10 mouse cellular contexts compared by ENCODE assay signal in genomic region chr5:20913372-20914275, GRCm38 (mm10). TPM values are rescaled to one million over a fixed set of nuclear protein-coding genes. Genes with fewer than 3 reads are reported as not detected.
DNase-seq lines count a peak whose midpoint lies in the region; ATAC-seq and TF ChIP-seq lines count a peak whose summit lies in the region.
"Had no signal": no experiment of that assay in that cellular context is flagged by ENCODE, and none has a peak within 500 bp of the region (broad histone marks: within the 10 kb centered on the region; RNA-seq: fewer than 3 reads in every experiment).

No protein-coding gene starts in this region.

- H3K27ac ChIP-seq in cortical plate, adult 2 months (ENCODE audit: insufficient read depth, low read length), result no peak overlapping the region
- H3K27ac ChIP-seq in kidney, embryonic 15.5 days, result no peak overlapping the region
- no peak overlapping the region for H3K27ac ChIP-seq in limb, embryonic 14.5 days (replicated peaks; ENCODE audit: low read depth, low read length)
- H3K27ac ChIP-seq: embryonic facial prominence, embryonic 15.5 days; stomach, embryonic 15.5 days had no signal

- no peaks in the 10 kb centered on the region for H3K27me3 ChIP-seq in kidney, embryonic 15.5 days
- H3K27me3 ChIP-seq in limb, embryonic 14.5 days (ENCODE audit: control insufficient read depth, insufficient read depth, low read length), result no peaks in the 10 kb centered on the region
- H3K27me3 ChIP-seq in myocyte (ENCODE audit: control insufficient read depth, insufficient read depth, insufficient read length), result no peaks in the 10 kb centered on the region
- H3K27me3 ChIP-seq: embryonic facial prominence, embryonic 15.5 days; stomach, embryonic 15.5 days had no signal

- no peak for TF ChIP-seq POLR2A in cortical plate, adult 2 months (IDR thresholded peaks at IDR 0.05; ENCODE audit: extremely low read depth, insufficient read depth, low read length)
- no peak for TF ChIP-seq POLR2A in limb, embryonic 14.5 days (IDR thresholded peaks at IDR 0.05; ENCODE audit: borderline replicate concordance, extremely low read depth, insufficient read depth, insufficient read length)
- no peak for TF ChIP-seq POLR2A in myocyte (IDR thresholded peaks at IDR 0.05; ENCODE audit: insufficient read length, low read depth)

- peaks cover 3% of the 10 kb centered on the region; the same call in 1 of the 2 replicates for H3K4me1 ChIP-seq in cortical plate, adult 2 months (ENCODE audit: control insufficient read depth, insufficient read depth, low read length)
- H3K4me1 ChIP-seq in kidney, embryonic 15.5 days, result no peaks in the 10 kb centered on the region
- H3K4me1 ChIP-seq in limb, embryonic 14.5 days (ENCODE audit: control insufficient read depth, insufficient read depth, low read length), result no peaks in the 10 kb centered on the region
- H3K4me1 ChIP-seq: embryonic facial prominence, embryonic 15.5 days; stomach, embryonic 15.5 days had no signal

- no peak overlapping the region for H3K4me2 ChIP-seq in kidney, embryonic 15.5 days
- H3K4me2 ChIP-seq in limb, embryonic 14.5 days (replicated peaks; ENCODE audit: low read depth, low read length, severe bottlenecking), result no peak overlapping the region
- H3K4me2 ChIP-seq in myocyte (ENCODE audit: low read depth), result peak overlapping the region; percentile 31
- H3K4me2 ChIP-seq: embryonic facial prominence, embryonic 15.5 days; stomach, embryonic 15.5 days had no signal

- no peaks in the 10 kb centered on the region for H3K9me3 ChIP-seq in kidney, embryonic 15.5 days (replicated peaks)
- no peaks in the 10 kb centered on the region for H3K9me3 ChIP-seq in limb, embryonic 14.5 days (ENCODE audit: control insufficient read depth, low read length)
- H3K9me3 ChIP-seq: embryonic facial prominence, embryonic 15.5 days; stomach, embryonic 15.5 days had no signal

- no peak overlapping the region for H3K4me3 ChIP-seq in cortical plate, adult 2 months (ENCODE audit: insufficient read depth, low read length)
- H3K4me3 ChIP-seq in kidney, embryonic 15.5 days (replicated peaks), result no peak overlapping the region
- no peak overlapping the region for H3K4me3 ChIP-seq in limb, embryonic 14.5 days (replicated peaks; ENCODE audit: low read length)
- no peak overlapping the region for H3K4me3 ChIP-seq in myocyte
- H3K4me3 ChIP-seq: embryonic facial prominence, embryonic 15.5 days; stomach, embryonic 15.5 days had no signal

- peak; percentile 49; the same call in 1 of the 2 replicates for TF ChIP-seq CTCF in cortical plate, adult 2 months (IDR thresholded peaks at IDR 0.05; ENCODE audit: extremely low read depth, insufficient read depth, low read length)

- H3K79me2 ChIP-seq in myocyte (ENCODE audit: control insufficient read depth, insufficient read depth), result peaks cover 36% of the 10 kb centered on the region

- 71% methylated on average over 11 of the region's 11 CpGs for WGBS in kidney, embryonic 15.5 days
- WGBS in limb, embryonic 14.5 days, result 68% methylated on average over 11 of the region's 11 CpGs

- 0 out of 2 replicates have a peak, but pooled peaks cover under 1% of the 10 kb centered on the region for H3K36me3 ChIP-seq in kidney, embryonic 15.5 days
- peaks cover 6% of the 10 kb centered on the region; the same call in 1 of the 2 replicates for H3K36me3 ChIP-seq in limb, embryonic 14.5 days (ENCODE audit: control insufficient read depth, insufficient read depth, low read length)
- H3K36me3 ChIP-seq in myocyte (ENCODE audit: control insufficient read depth, insufficient read depth), result peaks cover 6% of the 10 kb centered on the region
- H3K36me3 ChIP-seq: embryonic facial prominence, embryonic 15.5 days; stomach, embryonic 15.5 days had no signal

- no peak overlapping the region for H3K9ac ChIP-seq in kidney, embryonic 15.5 days
- no peak overlapping the region for H3K9ac ChIP-seq in limb, embryonic 14.5 days (ENCODE audit: low read depth, low read length, severe bottlenecking)
- H3K9ac ChIP-seq: embryonic facial prominence, embryonic 15.5 days; stomach, embryonic 15.5 days had no signal

- no peak overlapping the region for H3ac ChIP-seq in myocyte (ENCODE audit: control insufficient read depth, insufficient read length)

- DNase-seq in B cell, adult 2 months, result peak; percentile 84 to 87
- peak; percentile 81 for DNase-seq in adipocyte (ENCODE audit: low spot score)
- peak; percentile 38 to 59 for DNase-seq in gastrocnemius, postnatal 4 days (ENCODE audit: low spot score in 2 of 2)
- DNase-seq in limb, embryonic 14.5 days (ENCODE audit: low spot score), result peak; percentile 72
- DNase-seq in telencephalon, adult 2 months (ENCODE audit: low read depth, low spot score), result peak; percentile 50

- peak; percentile 58; the same call in 1 of the 2 replicates for ATAC-seq in kidney, embryonic 15.5 days (replicated peaks; ENCODE audit: low FRiP score)
- peak; percentile 34; the same call in 1 of the 2 replicates for ATAC-seq in limb, embryonic 14.5 days (ENCODE audit: low FRiP score, low read depth)

TF ChIP-seq in myocyte, 11 proteins besides CTCF, POLR2A, EP300 and RAD21:
- TF ChIP-seq CEBPB (IDR thresholded peaks at IDR 0.05; ENCODE audit: insufficient read depth, poor library complexity, severe bottlenecking) (0 out of 2 replicates have a peak, but pooled peaks have one; percentile 34), SRF (IDR thresholded peaks at IDR 0.05; ENCODE audit: control insufficient read depth, insufficient read length, low read depth) (peak; percentile 58), REST (IDR thresholded peaks at IDR 0.05; ENCODE audit: insufficient read depth, insufficient read length) (no peak)

RNA-seq across cellular contexts. Expression of gene Tmem60, which starts 31.6 kb away (rescaled TPM):
- polyA plus RNA-seq in cortical plate, adult 2 months (2012; rRNA removed), result 35.6 and 37.4 TPM in 2 replicates
- 10 to 100 TPM; 18.4 to 20.8 TPM for total RNA-seq in gastrocnemius, postnatal 4 days (2021)
- polyA plus RNA-seq in kidney, embryonic 15.5 days (2015; fragmentation: Nextera tagmentation; extraction: Ambion mirVana), result 51.2 and 55.6 TPM in 2 replicates
- polyA plus RNA-seq in limb, embryonic 14.5 days (2012; rRNA removed), result 24.1 and 36.2 TPM in 2 replicates
- 56.3 and 58.4 TPM in 2 replicates for polyA plus RNA-seq in limb, embryonic 14.5 days (2014; fragmentation: Nextera tagmentation; extraction: Ambion mirVana)
- polyA plus RNA-seq in myocyte (2012; fragmentation: generic; extraction: Trizol), result 14.5 TPM

RNA-seq across cellular contexts. Expression of gene Phtf2, which starts 31.7 kb away (rescaled TPM):
- 8.8 and 10.2 TPM in 2 replicates for polyA plus RNA-seq in cortical plate, adult 2 months (2012; rRNA removed)
- total RNA-seq in gastrocnemius, postnatal 4 days (2021), result 10 to 100 TPM; 74.8 to 94.0 TPM
- polyA plus RNA-seq in kidney, embryonic 15.5 days (2015; fragmentation: Nextera tagmentation; extraction: Ambion mirVana), result 14.9 and 17.2 TPM in 2 replicates
- 8.4 and 8.6 TPM in 2 replicates for polyA plus RNA-seq in limb, embryonic 14.5 days (2012; rRNA removed)
- 14.9 and 15.5 TPM in 2 replicates for polyA plus RNA-seq in limb, embryonic 14.5 days (2014; fragmentation: Nextera tagmentation; extraction: Ambion mirVana)
- polyA plus RNA-seq in myocyte (2012; fragmentation: generic; extraction: Trizol), result 3.6 TPM

RNA-seq across cellular contexts. Expression of gene Rsbn1l, which starts 42.6 kb away (rescaled TPM):
- 9.1 and 9.7 TPM in 2 replicates for polyA plus RNA-seq in cortical plate, adult 2 months (2012; rRNA removed)
- total RNA-seq in gastrocnemius, postnatal 4 days (2021), result 10 to 100 TPM; 12.5 to 14.0 TPM
- polyA plus RNA-seq in kidney, embryonic 15.5 days (2015; fragmentation: Nextera tagmentation; extraction: Ambion mirVana), result 5.6 and 6.4 TPM in 2 replicates
- 7.6 and 8.0 TPM in 2 replicates for polyA plus RNA-seq in limb, embryonic 14.5 days (2012; rRNA removed)
- 5.9 and 6.6 TPM in 2 replicates for polyA plus RNA-seq in limb, embryonic 14.5 days (2014; fragmentation: Nextera tagmentation; extraction: Ambion mirVana)
- polyA plus RNA-seq in myocyte (2012; fragmentation: generic; extraction: Trizol), result 2.2 TPM
